Mouse (Mus musculus) spleen, adult 12 weeks (tissue): ENCODE data around the gene Hist1h2ad.

ENCODE experiments used
- DNase-seq: peaks from one replicate; pipeline ENCODE4 v3.0.0; 2022; ENCODE audit warnings: low spot score

Hist1h2ad gene

DNA sequence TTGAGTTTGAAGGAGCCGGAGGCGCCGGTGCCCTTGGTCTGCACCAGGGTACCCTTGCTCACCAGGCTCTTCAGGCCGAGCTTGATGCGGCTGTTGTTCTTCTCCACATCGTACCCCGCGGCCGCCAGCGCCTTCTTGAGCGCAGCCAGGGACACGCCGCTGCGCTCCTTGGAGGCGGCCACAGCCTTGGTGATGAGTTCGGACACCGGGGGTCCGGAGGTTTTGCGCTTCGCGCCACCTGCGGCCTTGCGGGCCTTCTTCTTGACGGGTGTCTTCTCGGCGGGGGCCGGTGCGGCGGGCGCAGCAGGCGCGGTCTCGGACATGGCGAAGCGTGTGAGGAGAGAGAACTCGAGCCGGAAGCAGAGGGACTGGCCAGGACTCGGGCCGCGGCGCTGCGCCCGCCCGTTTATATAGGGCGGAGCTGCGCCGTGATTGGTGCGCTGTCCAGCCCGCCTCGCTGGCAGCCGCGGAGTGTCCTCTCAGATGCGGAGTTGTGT, 48.0 kb downstream of the Hist1h2ad start, which contains the start of gene Hist1h1e:
TSS of gene Hist1h1e (minus strand) at position 384 of the 497 bp plus-strand sequence.
- peak; percentile 91 for DNase-seq

- no peak for DNase-seq
Measured at GRCm38 (mm10) chr13:23622861-23623450, 48.8 kb downstream of the Hist1h2ad start.
